Mouse (Mus musculus): ENCODE measurements around the gene Slc39a3.

DNA sequence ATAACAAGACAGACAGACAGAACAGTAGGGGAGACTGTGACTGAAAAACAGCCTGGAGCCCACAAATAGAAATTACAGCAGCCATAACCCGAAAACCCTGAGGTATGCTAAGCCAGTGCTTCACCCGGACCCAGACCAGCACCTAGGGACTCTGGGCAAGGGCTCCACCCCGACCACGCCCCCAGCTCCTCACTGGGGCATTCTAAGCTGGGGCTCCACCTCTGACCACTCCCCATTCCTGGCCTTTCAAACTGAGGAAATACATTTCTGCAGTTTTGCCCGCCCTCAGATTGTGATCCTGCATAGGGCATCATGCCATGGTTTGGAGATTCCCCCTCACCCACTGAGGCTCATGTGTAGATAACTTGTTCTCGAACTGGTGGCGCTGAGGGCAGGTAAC lies 30.0 kb downstream of the Slc39a3 start:
- no peak for TF ChIP-seq CTCF (IDR thresholded peaks at IDR 0.05; ENCODE audit: borderline replicate concordance, insufficient read depth, low read depth, low read length)
- no peak for TF ChIP-seq POLR2A (IDR thresholded peaks at IDR 0.05; ENCODE audit: borderline replicate concordance, insufficient read depth, low read length)
